Mouse (Mus musculus) ovary, postnatal 14 days (tissue): ENCODE results near the gene Cdk2ap2.
A peak's percentile ranks its signal among the peaks of the same experiment; 100 is the strongest.
"Not testable (repeated sequence)": the region's sequence is repeated elsewhere in the genome, so short reads cannot be mapped to it uniquely, and the experiment has no call there.

Source experiments
- DNase-seq: peaks from one replicate; pipeline ENCODE4 v3.0.0; 2022; ENCODE audit warnings: low spot score

Cdk2ap2 gene

DNA sequence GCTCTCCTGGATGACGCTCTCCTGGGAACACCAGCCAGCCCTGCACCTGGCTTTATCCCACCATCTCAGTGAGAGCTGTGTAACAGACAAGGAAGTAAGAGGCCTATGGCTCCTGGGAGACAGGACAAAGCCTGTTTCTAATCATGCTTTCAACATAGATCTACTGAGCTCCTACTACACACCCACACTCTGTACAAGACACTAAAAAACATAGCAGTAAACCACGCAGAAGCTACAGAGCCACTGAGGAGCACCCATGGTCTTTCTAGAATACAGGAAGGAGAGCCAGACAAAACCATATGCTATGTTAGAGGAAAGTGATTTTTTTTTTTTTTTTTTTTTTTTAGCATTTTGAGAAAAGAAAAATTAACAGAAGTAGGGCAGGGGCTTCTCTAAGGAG lies 21.4 kb downstream of the Cdk2ap2 start:
- DNase-seq: no peak

GRCm38 (mm10) chr19:4119716-4120487 lies 22.9 kb downstream of the Cdk2ap2 start:
- DNase-seq: no peak

DNA sequence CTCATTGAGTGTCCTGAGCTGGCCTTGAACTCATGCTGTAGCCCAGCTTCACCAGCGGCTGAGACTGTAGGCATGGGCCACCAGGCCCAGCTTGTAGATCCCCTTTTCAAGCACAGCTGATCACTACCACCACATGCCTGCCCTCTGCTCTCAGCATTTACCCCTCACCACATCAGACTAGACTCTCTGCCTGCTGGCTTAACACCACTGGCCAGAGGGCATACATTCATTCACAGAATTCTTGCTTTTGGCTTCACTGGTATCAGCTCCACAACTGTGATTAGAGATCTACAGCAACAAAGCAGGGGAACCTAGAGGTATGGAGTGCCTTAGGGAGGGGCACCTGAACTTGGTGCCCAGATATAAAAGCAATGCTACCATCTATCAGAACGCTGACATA lies 23.5 kb downstream of the Cdk2ap2 start:
- DNase-seq: no peak

- DNase-seq: peak; percentile 97
These were observed 24.3 kb downstream of the Cdk2ap2 start for GRCm38 (mm10) chr19:4121097-4121805.

GRCm38 (mm10) chr19:4121896-4122295 lies 24.9 kb downstream of the Cdk2ap2 start:
- not testable (repeated sequence) for DNase-seq

DNA sequence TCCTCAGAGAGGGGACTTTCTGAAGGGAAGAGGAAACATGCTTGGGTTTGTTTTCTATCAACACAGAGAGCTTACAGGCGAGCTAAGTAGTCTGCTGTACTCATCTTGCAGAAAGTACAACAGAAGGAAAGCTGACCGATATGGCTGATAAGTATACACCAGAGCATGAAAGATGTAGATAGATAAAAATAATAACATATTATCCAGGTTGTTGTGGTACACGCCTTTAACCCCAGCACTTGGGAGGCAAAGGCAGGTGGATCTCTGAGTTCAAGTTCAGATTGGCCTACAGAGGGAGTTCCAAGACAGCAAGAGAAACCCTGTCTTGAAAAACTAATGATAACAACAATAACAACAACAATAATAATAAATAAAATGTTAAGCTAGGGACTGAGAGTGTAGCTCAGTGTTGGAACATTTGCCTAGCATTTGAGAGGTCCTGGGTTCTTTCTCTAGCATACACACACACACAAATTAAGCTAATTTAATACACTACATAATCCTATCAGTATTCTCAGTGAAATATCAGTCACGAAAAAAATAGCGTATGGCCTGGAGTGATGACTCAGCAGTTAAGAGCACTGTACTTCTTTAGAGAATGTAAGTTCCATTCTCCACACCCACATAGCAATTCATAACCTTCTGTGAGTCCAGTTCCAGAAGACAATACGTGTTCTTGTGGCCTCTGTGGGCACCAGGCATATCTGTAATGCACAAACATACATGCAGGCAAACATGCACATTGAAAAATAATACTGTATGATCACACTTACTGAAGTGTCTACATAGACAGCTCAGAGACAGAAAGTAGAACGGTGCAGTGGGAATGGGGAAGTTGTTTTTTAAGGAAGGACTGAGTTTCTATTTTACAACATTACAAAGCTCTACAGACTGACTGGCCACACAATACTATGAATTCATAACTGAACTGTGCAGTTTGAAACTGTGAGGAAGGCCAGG lies 25.7 kb downstream of the Cdk2ap2 start:
- no peak for DNase-seq

GRCm38 (mm10) chr19:4124432-4124831 lies 27.4 kb downstream of the Cdk2ap2 start:
- DNase-seq: no peak

GRCm38 (mm10) chr19:4125268-4125667 lies 28.3 kb downstream of the Cdk2ap2 start:
- DNase-seq: not testable (repeated sequence)

- DNase-seq: peak; percentile 93
These were observed 29.0 kb downstream of the Cdk2ap2 start, which contains the start of gene Aip for GRCm38 (mm10) chr19:4125741-4126696. TSS of gene Aip (minus strand) at chr19:4125858.

GRCm38 (mm10) chr19:4126759-4127495 lies 29.9 kb downstream of the Cdk2ap2 start:
- DNase-seq: no peak

DNA sequence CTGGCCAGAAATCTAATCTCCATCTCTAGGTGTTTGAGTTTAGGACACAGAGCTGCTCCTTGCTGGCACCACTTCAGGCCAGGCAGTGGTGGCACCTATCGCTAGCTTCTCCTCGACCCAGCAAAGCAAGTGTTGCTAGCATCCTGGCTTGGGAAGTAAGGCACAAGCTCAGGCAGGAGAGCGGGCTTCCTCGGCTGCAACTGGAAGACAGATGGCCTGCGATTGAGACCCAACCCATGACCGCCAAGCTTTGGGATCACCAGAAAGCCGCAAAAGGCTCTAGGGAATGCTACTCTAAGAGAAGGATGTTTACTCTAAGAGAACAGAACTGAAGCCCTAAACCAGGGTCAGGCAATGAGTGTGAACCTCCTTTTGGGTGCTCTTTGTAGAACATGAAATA lies 32.5 kb downstream of the Cdk2ap2 start:
- DNase-seq: no peak

GRCm38 (mm10) chr19:4130106-4130505 lies 33.1 kb downstream of the Cdk2ap2 start:
- no peak for DNase-seq

- DNase-seq: no peak
These were observed 34.1 kb downstream of the Cdk2ap2 start for GRCm38 (mm10) chr19:4131075-4131474.

DNA sequence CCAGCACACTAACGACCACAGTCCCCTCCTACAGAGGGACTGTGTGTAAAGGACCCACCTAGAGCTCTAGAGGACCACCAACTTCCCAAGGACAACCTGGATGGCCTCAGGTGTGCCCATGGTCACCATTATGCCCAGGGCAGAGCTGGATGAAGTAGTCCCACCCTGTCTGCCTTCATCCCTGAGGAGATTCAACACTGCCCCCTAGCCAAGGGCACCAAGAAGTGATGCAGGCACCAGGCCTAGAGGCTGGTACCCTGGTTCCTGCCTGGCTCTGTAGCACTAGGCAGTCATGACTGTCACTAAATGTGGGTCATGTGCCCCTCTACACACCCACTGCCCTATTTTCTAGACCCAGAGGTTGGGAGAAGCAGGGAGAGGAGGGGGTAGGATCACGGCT lies 34.8 kb downstream of the Cdk2ap2 start:
- no peak for DNase-seq

DNA sequence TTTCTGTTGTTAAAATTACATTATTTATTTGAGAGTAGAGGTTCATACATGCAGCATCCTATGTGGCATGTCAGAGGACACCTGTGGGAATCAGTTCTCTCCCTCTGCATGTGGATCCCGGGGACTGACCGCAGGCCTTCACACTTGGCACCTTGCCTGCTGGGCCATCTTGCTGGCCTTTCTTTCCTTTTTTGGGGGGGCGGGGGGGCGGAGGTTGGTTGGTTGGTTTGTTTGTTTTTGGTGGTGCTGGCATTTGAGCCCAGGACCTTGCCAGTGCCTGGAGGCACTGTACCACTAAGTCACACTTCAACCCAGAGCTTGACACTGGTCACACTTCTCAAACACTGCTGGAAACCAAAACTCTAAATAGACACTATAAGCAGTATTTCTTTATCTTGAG lies 37.4 kb downstream of the Cdk2ap2 start:
- no peak for DNase-seq

DNA sequence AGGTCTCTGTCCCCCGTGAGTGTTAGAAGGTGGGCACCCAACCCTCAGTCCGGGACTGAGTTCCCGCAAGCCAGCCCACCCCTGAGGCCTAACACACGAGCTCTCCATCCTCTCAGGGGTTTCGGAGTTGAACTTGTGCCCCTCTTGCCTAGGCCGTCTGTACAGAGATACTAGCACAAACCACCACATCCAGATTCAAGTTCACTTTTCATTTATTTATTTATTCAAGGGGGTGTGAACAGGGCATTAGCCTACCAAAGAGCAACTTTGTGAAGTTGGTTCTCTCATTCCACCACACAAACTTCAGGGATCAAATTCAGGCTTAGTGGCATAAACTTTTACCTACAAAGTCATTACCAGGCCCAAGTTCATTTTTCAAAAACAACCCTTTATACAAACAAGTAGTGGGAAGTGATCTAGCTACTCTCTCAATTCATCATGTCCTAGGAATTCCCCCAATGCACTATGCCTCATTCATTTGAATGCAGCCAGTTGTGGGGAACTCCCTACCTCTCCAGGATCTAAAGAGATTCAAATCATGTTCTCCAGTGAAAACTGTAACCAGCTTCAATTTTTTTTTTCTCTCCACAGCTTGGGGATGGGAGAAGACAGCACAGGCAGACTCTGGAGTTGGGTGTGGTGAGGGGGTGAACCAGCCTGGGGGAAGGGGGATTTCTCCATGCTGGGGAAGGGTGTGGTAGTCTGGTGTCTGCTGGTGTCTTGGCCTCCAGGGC lies 38.4 kb downstream of the Cdk2ap2 start:
- DNase-seq: not testable (repeated sequence)

GRCm38 (mm10) chr19:4135963-4136345 lies 39.0 kb downstream of the Cdk2ap2 start:
- DNase-seq: not testable (repeated sequence)

- DNase-seq: no peak
These were observed 39.5 kb downstream of the Cdk2ap2 start for GRCm38 (mm10) chr19:4136463-4136862.

DNA sequence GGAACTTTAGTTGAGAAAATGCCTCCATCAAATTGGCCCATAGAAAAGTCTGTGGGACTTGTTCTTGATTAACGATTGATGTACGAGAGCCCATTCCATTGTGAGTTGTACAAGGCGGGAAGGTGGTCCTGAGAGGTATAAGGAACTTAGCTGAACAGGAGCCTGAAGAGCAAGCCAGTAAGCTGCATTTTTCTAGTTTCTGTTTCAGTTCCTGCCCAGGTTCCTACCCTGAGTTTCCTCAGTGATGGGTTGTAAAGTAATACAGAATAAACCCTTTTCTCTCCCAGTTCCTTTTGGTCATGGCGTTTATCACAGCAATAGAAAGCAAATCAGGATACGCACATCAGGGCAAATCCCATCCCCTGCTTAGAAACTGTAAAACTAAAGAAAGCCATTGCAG lies 40.9 kb downstream of the Cdk2ap2 start:
- DNase-seq: no peak

DNA sequence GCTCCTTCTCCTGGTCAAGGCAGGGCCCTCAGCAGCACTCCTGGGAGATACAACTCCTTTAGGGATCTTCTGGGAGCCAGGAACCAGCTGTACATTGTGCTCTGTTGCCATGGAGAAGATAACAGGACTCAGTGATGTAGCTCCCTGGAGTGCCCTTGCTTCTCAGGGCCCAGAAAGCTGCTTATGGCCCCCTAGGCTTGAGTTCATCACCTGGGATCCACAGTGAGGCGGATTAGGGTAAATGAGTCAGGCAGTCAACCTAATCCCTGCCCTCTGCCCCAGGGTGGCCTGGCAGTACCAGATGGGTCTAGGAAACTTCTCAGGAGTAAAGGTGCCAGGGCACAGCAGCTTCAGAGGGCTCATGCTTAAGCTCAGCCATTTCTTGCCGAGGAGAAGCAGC lies 42.5 kb downstream of the Cdk2ap2 start, which contains the start of gene Gpr152:
Gene Gpr152 (plus strand): TSS at position 342 of the 400 bp plus-strand sequence.
- no peak for DNase-seq
